Mouse (Mus musculus) midbrain, embryonic 11.5 days (tissue): ENCODE data around the gene D630003M21Rik. TPM values are rescaled to one million over a fixed set of nuclear protein-coding genes. Genes with fewer than 3 reads are reported as not detected.

ENCODE experiments used
- ATAC-seq: fragments of 200-750 bp; cut with Nextera tagmentation; 2 replicates; pipeline ENCODE4 v1.8.0; 2017; ENCODE audit warnings: moderate TSS enrichment, moderate library complexity; ENCODE audit not compliant: low FRiP score
- DNase-seq: peaks from one replicate; pipeline ENCODE4 v3.0.0; 2015; ENCODE audit warnings: low spot score; ENCODE audit errors: missing footprints
- H3K27ac ChIP-seq: fragments of 300-500 bp; sonication (generic); 2 replicates; pipeline ENCODE4 v1.5.1; 2014; ENCODE audit warnings: low read depth, low read length
- H3K27me3 ChIP-seq: fragments of 300-500 bp; sonication (generic); 2 replicates; pipeline ENCODE4 v1.6.1; 2014; ENCODE audit warnings: mild to moderate bottlenecking, low read length, moderate library complexity, mixed read lengths; ENCODE audit not compliant: control insufficient read depth, insufficient read depth
- H3K36me3 ChIP-seq: fragments of 300-500 bp; sonication (generic); 2 replicates; pipeline ENCODE4 v1.6.1; 2014; ENCODE audit warnings: mild to moderate bottlenecking, low read length, moderate library complexity, mixed read lengths; ENCODE audit not compliant: control insufficient read depth, insufficient read depth
- H3K4me1 ChIP-seq: fragments of 300-500 bp; sonication (generic); 2 replicates; pipeline ENCODE4 v1.6.1; 2014; ENCODE audit warnings: low read length; ENCODE audit not compliant: control insufficient read depth, insufficient read depth
- H3K4me2 ChIP-seq: fragments of 300-500 bp; sonication (generic); 2 replicates; pipeline ENCODE4 v1.6.1; 2014; ENCODE audit warnings: mild to moderate bottlenecking, moderate library complexity
- H3K4me3 ChIP-seq: fragments of 300-500 bp; sonication (generic); 2 replicates; pipeline ENCODE4 v1.5.1; 2014; ENCODE audit warnings: low read depth, low read length
- H3K9ac ChIP-seq: fragments of 300-500 bp; sonication (generic); 2 replicates; pipeline ENCODE4 v1.6.1; 2014; ENCODE audit warnings: low read length
- H3K9me3 ChIP-seq: fragments of 300-500 bp; sonication (generic); 2 replicates; pipeline ENCODE4 v1.6.1; 2016; ENCODE audit warnings: low read length; ENCODE audit not compliant: control insufficient read depth
- WGBS: fragments of 180-500 bp; shearing (Covaris S2); extraction: QIAGEN DNeasy Blood & Tissue Kit; methylation state at CpG from one replicate; pipeline ENCODE4 v1.1.7; 2014; 5-methylcytosine and 5-hydroxymethylcytosine counted together
- polyA plus RNA-seq: library from polyadenylated mRNA; unstranded; fragments of >200 nt; fragmentation: Nextera tagmentation; extraction: Ambion mirVana; gene quantifications from 2 replicates; pipeline ENCODE4 v1.2.1, GENCODE M21; 2014

Gene D630003M21Rik
- polyA plus RNA-seq, 1 experiment from 2014 or later: 0.92 TPM

- Histone ChIP-seq H3K4me3 (no peak overlapping the region), H3K4me1 (peaks cover 16% of the 10 kb centered on the region), H3K27me3 (no peaks in the 10 kb centered on the region; the same call in 1 of the 2 replicates), H3K9ac (no peak overlapping the region), H3K9me3 (no peaks in the 10 kb centered on the region), H3K36me3 (no peaks in the 10 kb centered on the region), H3K27ac (no peak overlapping the region), H3K4me2 (no peak overlapping the region)
- DNase-seq (no peak), ATAC-seq (no peak)
- 81% methylated on average over 5 of the region's 5 CpGs for WGBS
Measured at GRCm38 (mm10) chr2:158225301-158225700, 3.7 kb downstream of the D630003M21Rik start.

- no peak for DNase-seq
- no peaks in the 10 kb centered on the region for H3K36me3 ChIP-seq
- H3K9me3 ChIP-seq: no peaks in the 10 kb centered on the region
Measured at GRCm38 (mm10) chr2:158223497-158223896, 5.5 kb downstream of the D630003M21Rik start.

GRCm38 (mm10) chr2:158222664-158223063 lies 6.4 kb downstream of the D630003M21Rik start:
- no peak overlapping the region for H3K4me3 ChIP-seq
- no peak overlapping the region for H3K4me2 ChIP-seq
- no peaks in the 10 kb centered on the region for H3K9me3 ChIP-seq
- H3K27me3 ChIP-seq: no peaks in the 10 kb centered on the region
- WGBS: 74% methylated on average over 4 of the region's 4 CpGs
- H3K27ac ChIP-seq: no peak overlapping the region
- no peak overlapping the region for H3K9ac ChIP-seq
- ATAC-seq: no peak
- H3K36me3 ChIP-seq: no peaks in the 10 kb centered on the region
- DNase-seq: no peak
- no peaks in the 10 kb centered on the region for H3K4me1 ChIP-seq

More at GRCm38 (mm10) chr2:158223497-158223896, 5.5 kb downstream of the D630003M21Rik start:
- H3K27me3 ChIP-seq: no peaks in the 10 kb centered on the region
- no peak overlapping the region for H3K27ac ChIP-seq
- ATAC-seq: no peak
- H3K4me2 ChIP-seq: no peak overlapping the region
- peaks cover 4% of the 10 kb centered on the region for H3K4me1 ChIP-seq
- H3K4me3 ChIP-seq: no peak overlapping the region
- WGBS: 86% methylated on average over 3 of the region's 3 CpGs
- H3K9ac ChIP-seq: no peak overlapping the region

- Histone ChIP-seq H3K4me2 (no peak overlapping the region), H3K4me1 (no peaks in the 10 kb centered on the region), H3K36me3 (no peaks in the 10 kb centered on the region), H3K27ac (no peak overlapping the region), H3K4me3 (no peak overlapping the region), H3K9ac (no peak overlapping the region), H3K9me3 (no peaks in the 10 kb centered on the region), H3K27me3 (no peaks in the 10 kb centered on the region)
- ATAC-seq (no peak), DNase-seq (no peak)
- WGBS: 87% methylated on average over 9 of the region's 9 CpGs
Measured at GRCm38 (mm10) chr2:158221446-158222084, 7.5 kb downstream of the D630003M21Rik start.

GRCm38 (mm10) chr2:158219562-158219961 lies 9.5 kb downstream of the D630003M21Rik start:
- Histone ChIP-seq H3K4me1 (no peaks in the 10 kb centered on the region), H3K9ac (no peak overlapping the region), H3K27me3 (no peaks in the 10 kb centered on the region), H3K4me2 (no peak overlapping the region), H3K4me3 (no peak overlapping the region), H3K36me3 (no peaks in the 10 kb centered on the region), H3K9me3 (no peaks in the 10 kb centered on the region), H3K27ac (no peak overlapping the region)
- ATAC-seq (no peak), DNase-seq (no peak)
- WGBS: 94% methylated on average over 2 of the region's 2 CpGs

GRCm38 (mm10) chr2:158216510-158216909 lies 12.5 kb downstream of the D630003M21Rik start:
- no peaks in the 10 kb centered on the region for H3K36me3 ChIP-seq
- H3K4me3 ChIP-seq: no peak overlapping the region
- ATAC-seq (no peak), DNase-seq (no peak)
- no peak overlapping the region for H3K4me2 ChIP-seq
- H3K27me3 ChIP-seq: no peaks in the 10 kb centered on the region
- H3K27ac ChIP-seq: no peak overlapping the region
- H3K4me1 ChIP-seq: no peaks in the 10 kb centered on the region
- no peak overlapping the region for H3K9ac ChIP-seq
- H3K9me3 ChIP-seq: no peaks in the 10 kb centered on the region
- 94% methylated on average over 8 of the region's 8 CpGs for WGBS

GRCm38 (mm10) chr2:158215283-158216117 lies 13.5 kb downstream of the D630003M21Rik start:
- no peak overlapping the region for H3K4me2 ChIP-seq
- no peaks in the 10 kb centered on the region for H3K27me3 ChIP-seq
- H3K9ac ChIP-seq: no peak overlapping the region
- no peak overlapping the region for H3K27ac ChIP-seq
- H3K36me3 ChIP-seq: no peaks in the 10 kb centered on the region
- H3K9me3 ChIP-seq: no peaks in the 10 kb centered on the region
- no peak overlapping the region for H3K4me3 ChIP-seq
- no peaks in the 10 kb centered on the region; the same call in 1 of the 2 replicates for H3K4me1 ChIP-seq
- DNase-seq (no peak), ATAC-seq (no peak)
- WGBS: 71% methylated on average over 9 of the region's 9 CpGs

GRCm38 (mm10) chr2:158211764-158212471 lies 17.1 kb downstream of the D630003M21Rik start:
- Histone ChIP-seq H3K27ac (no peak overlapping the region), H3K4me3 (no peak overlapping the region), H3K4me2 (no peak overlapping the region), H3K9me3 (no peaks in the 10 kb centered on the region), H3K9ac (no peak overlapping the region), H3K4me1 (no peaks in the 10 kb centered on the region; the same call in none of the 2 replicates), H3K27me3 (no peaks in the 10 kb centered on the region), H3K36me3 (no peaks in the 10 kb centered on the region)
- ATAC-seq (no peak), DNase-seq (no peak)
- WGBS: 73% methylated on average over 4 of the region's 4 CpGs
